Mouse (Mus musculus): Measurements from ENCODE around the gene Zcchc10. TPM values are rescaled to one million over a fixed set of nuclear protein-coding genes. Genes with fewer than 3 reads are reported as not detected.

Gene Zcchc10
- polyA plus RNA-seq (2015; fragmentation: Illumina TruSeq; extraction: RNeasy Lipid Tissue Mini Kit (QIAGEN cat#74804); ENCODE audit: insufficient read depth, low read depth, low replicate concordance), result 2.5 TPM

GRCm38 (mm10) chr11:53324512-53324968 is at the start of gene Zcchc10:
TSS of gene Zcchc10 (plus strand) at chr11:53324679.

GRCm38 (mm10) chr11:53300330-53301166 is 23.9 kb upstream of the Zcchc10 start, which contains the start of gene Hspa4:
TSS of gene Hspa4 (minus strand) at chr11:53300457.

DNA sequence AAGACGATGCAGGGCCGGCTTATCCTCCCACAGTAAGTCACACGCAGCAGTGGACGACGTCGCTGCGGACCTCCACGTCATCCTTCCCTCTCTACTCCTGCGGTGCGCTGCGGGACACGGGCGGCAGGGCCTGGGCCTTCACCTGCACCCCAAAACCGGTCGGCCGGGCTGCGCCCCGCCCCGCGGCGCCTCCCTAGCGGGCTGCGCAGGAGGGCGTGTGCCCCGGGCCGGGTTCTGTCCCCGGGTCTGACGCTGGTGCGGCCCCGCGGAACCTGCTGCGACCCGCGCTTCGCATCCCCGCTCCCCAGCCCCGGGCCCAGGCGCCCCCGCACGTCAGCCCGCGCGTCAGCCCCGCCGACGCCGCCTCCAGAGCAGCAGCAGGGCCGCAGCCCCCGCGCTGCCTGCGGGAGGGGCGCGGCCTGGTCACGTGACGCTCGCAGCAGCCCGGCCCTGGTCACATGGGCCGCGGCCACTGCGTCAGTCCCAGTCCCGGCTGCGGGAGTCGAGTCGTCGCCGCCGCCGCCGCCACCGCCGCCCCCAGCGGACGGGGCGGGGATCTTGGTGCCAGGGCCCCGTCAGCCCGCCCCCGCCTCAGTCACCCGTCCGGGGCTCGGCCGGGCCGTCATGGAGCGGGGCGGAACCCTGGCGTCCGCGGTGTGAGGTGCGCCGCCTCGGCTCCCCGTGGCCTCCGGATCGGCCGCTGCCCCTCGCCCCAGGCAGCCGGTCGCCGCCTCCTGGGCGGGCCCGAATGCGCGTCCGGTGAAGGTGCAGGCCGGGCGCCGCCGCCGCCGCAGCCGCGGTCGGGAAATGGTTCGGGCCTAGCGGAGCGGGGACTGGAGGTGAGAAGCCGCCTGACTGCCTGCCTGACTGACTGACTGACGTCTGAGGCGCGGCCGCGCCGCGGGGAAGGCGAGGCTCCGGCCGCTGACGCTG is 26.1 kb downstream of the Zcchc10 start, which contains the start of gene Aff4:
Gene Aff4, plus strand, starts transcription at position 543 of the 933 bp plus-strand sequence.

Other genes with a start within 250 kb of the Zcchc10 start
- 17.9 TPM for gene Hspa4, start 24.2 kb upstream of the Zcchc10 start, polyA plus RNA-seq (2015; fragmentation: Illumina TruSeq; extraction: RNeasy Lipid Tissue Mini Kit (QIAGEN cat#74804); ENCODE audit: insufficient read depth, low read depth, low replicate concordance)
- 8.0 TPM for gene Aff4, start 26.2 kb downstream of the Zcchc10 start, polyA plus RNA-seq (2015; fragmentation: Illumina TruSeq; extraction: RNeasy Lipid Tissue Mini Kit (QIAGEN cat#74804); ENCODE audit: insufficient read depth, low read depth, low replicate concordance)
- gene Leap2, start 98.5 kb downstream of the Zcchc10 start, polyA plus RNA-seq (2015; fragmentation: Illumina TruSeq; extraction: RNeasy Lipid Tissue Mini Kit (QIAGEN cat#74804); ENCODE audit: insufficient read depth, low read depth, low replicate concordance), result not detected
- gene Uqcrq, start 106.2 kb downstream of the Zcchc10 start, polyA plus RNA-seq (2015; fragmentation: Illumina TruSeq; extraction: RNeasy Lipid Tissue Mini Kit (QIAGEN cat#74804); ENCODE audit: insufficient read depth, low read depth, low replicate concordance), result 207 TPM
- gene Gdf9, start 106.3 kb downstream of the Zcchc10 start, polyA plus RNA-seq (2015; fragmentation: Illumina TruSeq; extraction: RNeasy Lipid Tissue Mini Kit (QIAGEN cat#74804); ENCODE audit: insufficient read depth, low read depth, low replicate concordance), result not detected
- not detected for gene Gm10447, start 132.4 kb downstream of the Zcchc10 start, polyA plus RNA-seq (2015; fragmentation: Illumina TruSeq; extraction: RNeasy Lipid Tissue Mini Kit (QIAGEN cat#74804); ENCODE audit: insufficient read depth, low read depth, low replicate concordance)
- gene Shroom1, start 132.5 kb downstream of the Zcchc10 start, polyA plus RNA-seq (2015; fragmentation: Illumina TruSeq; extraction: RNeasy Lipid Tissue Mini Kit (QIAGEN cat#74804); ENCODE audit: insufficient read depth, low read depth, low replicate concordance), result 3.4 TPM
- not detected for gene Gm9837, start 145.8 kb downstream of the Zcchc10 start, polyA plus RNA-seq (2015; fragmentation: Illumina TruSeq; extraction: RNeasy Lipid Tissue Mini Kit (QIAGEN cat#74804); ENCODE audit: insufficient read depth, low read depth, low replicate concordance)
- not detected for gene Gm9945, start 155.5 kb downstream of the Zcchc10 start, polyA plus RNA-seq (2015; fragmentation: Illumina TruSeq; extraction: RNeasy Lipid Tissue Mini Kit (QIAGEN cat#74804); ENCODE audit: insufficient read depth, low read depth, low replicate concordance)
- gene Sowaha, start 155.6 kb downstream of the Zcchc10 start, polyA plus RNA-seq (2015; fragmentation: Illumina TruSeq; extraction: RNeasy Lipid Tissue Mini Kit (QIAGEN cat#74804); ENCODE audit: insufficient read depth, low read depth, low replicate concordance), result 0.20 TPM
- 14.3 TPM for gene Sept8, start 194.6 kb downstream of the Zcchc10 start, polyA plus RNA-seq (2015; fragmentation: Illumina TruSeq; extraction: RNeasy Lipid Tissue Mini Kit (QIAGEN cat#74804); ENCODE audit: insufficient read depth, low read depth, low replicate concordance)
- gene Kif3a, start 242.7 kb downstream of the Zcchc10 start, polyA plus RNA-seq (2015; fragmentation: Illumina TruSeq; extraction: RNeasy Lipid Tissue Mini Kit (QIAGEN cat#74804); ENCODE audit: insufficient read depth, low read depth, low replicate concordance), result 4.1 TPM